Mouse (Mus musculus): Measurements from ENCODE around the gene Tph2.
"Not testable (repeated sequence)": the region's sequence is repeated elsewhere in the genome, so short reads cannot be mapped to it uniquely, and the experiment has no call there.

Gene Tph2

GRCm38 (mm10) chr10:115184697-115185096 is at the start of gene Tph2:
Gene Tph2 (minus strand): TSS chr10:115185022.
- no peak for DNase-seq (ENCODE audit: low read depth, low spot score)

GRCm38 (mm10) chr10:115233798-115234197 is 49.0 kb upstream of the Tph2 start:
- DNase-seq (ENCODE audit: low read depth, low spot score): no peak

GRCm38 (mm10) chr10:115232513-115232912 is 47.7 kb upstream of the Tph2 start:
- DNase-seq (ENCODE audit: low read depth, low spot score): no peak

GRCm38 (mm10) chr10:115229023-115229422 is 44.2 kb upstream of the Tph2 start:
- no peak for DNase-seq (ENCODE audit: low read depth, low spot score)

GRCm38 (mm10) chr10:115226586-115226985 is 41.8 kb upstream of the Tph2 start:
- no peak for DNase-seq (ENCODE audit: low read depth, low spot score)

- DNase-seq (ENCODE audit: low read depth, low spot score): no peak
These were observed 39.0 kb upstream of the Tph2 start for GRCm38 (mm10) chr10:115223845-115224244.

GRCm38 (mm10) chr10:115212916-115213580 is 28.2 kb upstream of the Tph2 start:
- no peak for DNase-seq (ENCODE audit: low read depth, low spot score)

GRCm38 (mm10) chr10:115205825-115206224 is 21.0 kb upstream of the Tph2 start:
- no peak for DNase-seq (ENCODE audit: low read depth, low spot score)

GRCm38 (mm10) chr10:115205284-115205683 is 20.5 kb upstream of the Tph2 start:
- no peak for DNase-seq (ENCODE audit: low read depth, low spot score)

- no peak for DNase-seq (ENCODE audit: low read depth, low spot score)
These were observed 6.4 kb upstream of the Tph2 start for GRCm38 (mm10) chr10:115191214-115191613.

- DNase-seq (ENCODE audit: low read depth, low spot score): no peak
These were observed 2.6 kb upstream of the Tph2 start for GRCm38 (mm10) chr10:115187390-115187789.

GRCm38 (mm10) chr10:115181034-115181433 is 3.8 kb downstream of the Tph2 start:
- DNase-seq (ENCODE audit: low read depth, low spot score): no peak

- not testable (repeated sequence) for DNase-seq (ENCODE audit: low read depth, low spot score)
These were observed 6.8 kb downstream of the Tph2 start for GRCm38 (mm10) chr10:115178019-115178418.

- no peak for DNase-seq (ENCODE audit: low read depth, low spot score)
These were observed 9.2 kb downstream of the Tph2 start for GRCm38 (mm10) chr10:115175591-115175991.

- DNase-seq (ENCODE audit: low read depth, low spot score): no peak
These were observed 11.5 kb downstream of the Tph2 start for GRCm38 (mm10) chr10:115173336-115173735.

- peak; percentile 18 for DNase-seq (ENCODE audit: low read depth, low spot score)
These were observed 13.4 kb downstream of the Tph2 start for GRCm38 (mm10) chr10:115171351-115171818.

- DNase-seq (ENCODE audit: low read depth, low spot score): no peak
These were observed 14.1 kb downstream of the Tph2 start for GRCm38 (mm10) chr10:115170496-115171350.

- DNase-seq (ENCODE audit: low read depth, low spot score): no peak
These were observed 15.4 kb downstream of the Tph2 start for GRCm38 (mm10) chr10:115169410-115169809.

- no peak for DNase-seq (ENCODE audit: low read depth, low spot score)
These were observed 24.5 kb downstream of the Tph2 start for GRCm38 (mm10) chr10:115160289-115160688.

- peak; percentile 9 for DNase-seq (ENCODE audit: low read depth, low spot score)
These were observed 37.5 kb downstream of the Tph2 start for GRCm38 (mm10) chr10:115147308-115147707.

- DNase-seq (ENCODE audit: low read depth, low spot score): no peak
These were observed 38.4 kb downstream of the Tph2 start for GRCm38 (mm10) chr10:115146257-115146898.

GRCm38 (mm10) chr10:115144542-115144941 is 40.3 kb downstream of the Tph2 start:
- DNase-seq (ENCODE audit: low read depth, low spot score): no peak
